Mouse (Mus musculus) ES-E14 (cell line): Measurements from ENCODE around the gene Bach2.

Source experiments
- CHD2 ChIP-seq: IDR thresholded peaks from 2 replicates; pipeline ENCODE4 v1.6.1; 2014; ENCODE audit warnings: mild to moderate bottlenecking, low read depth, low read length, inconsistent platforms
- HCFC1 ChIP-seq: IDR thresholded peaks from 2 replicates; pipeline ENCODE4 v1.6.1; 2012; ENCODE audit warnings: low read length, inconsistent platforms, borderline replicate concordance; ENCODE audit not compliant: insufficient read depth
- MAFK ChIP-seq: IDR thresholded peaks from 2 replicates; pipeline ENCODE4 v1.6.1; 2014; ENCODE audit warnings: mild to moderate bottlenecking, low read depth, low read length, inconsistent platforms; ENCODE audit not compliant: insufficient read depth
- ZC3H11A ChIP-seq: IDR thresholded peaks from 2 replicates; pipeline ENCODE4 v1.6.1; 2012; ENCODE audit warnings: low read depth, mild to moderate bottlenecking, inconsistent platforms, low read length, borderline replicate concordance
- ZNF384 ChIP-seq: IDR thresholded peaks from 2 replicates; pipeline ENCODE4 v1.6.1; 2012; ENCODE audit warnings: low read depth, low read length, inconsistent platforms

DNA sequence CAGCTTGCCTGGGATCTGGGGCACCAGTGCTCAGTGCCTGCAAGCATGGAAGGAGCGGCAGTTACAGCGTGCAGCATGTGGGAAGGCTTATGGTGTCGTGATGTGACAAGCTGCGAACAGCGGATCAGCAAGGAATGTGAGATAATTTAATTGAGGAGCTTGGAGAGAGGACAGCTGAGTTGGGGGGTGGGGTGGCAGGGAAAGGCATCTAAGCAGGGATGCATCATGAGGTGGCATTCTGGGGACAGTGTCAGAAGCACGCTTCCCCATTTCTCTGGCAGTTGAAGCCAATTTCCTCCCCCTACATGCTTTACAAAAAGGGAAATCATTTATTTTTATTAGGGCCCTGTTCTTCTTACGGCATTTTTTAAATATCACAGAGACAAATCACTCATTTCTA, 134.5 kb downstream of the Bach2 start:
- no peak for TF ChIP-seq HCFC1
- TF ChIP-seq MAFK = no peak
- no peak for TF ChIP-seq ZC3H11A
- TF ChIP-seq CHD2 = no peak
- TF ChIP-seq ZNF384 = no peak
